Mouse (Mus musculus) left cerebral cortex, postnatal 25 days (tissue): ENCODE measurements around the gene Arid1b. TPM values are rescaled to one million over a fixed set of nuclear protein-coding genes. Genes with fewer than 3 reads are reported as not detected.
A peak's percentile ranks its signal among the peaks of the same experiment; 100 is the strongest.

Experiments used
- DNase-seq, 2 experiments: peaks; one replicate each; pipeline ENCODE4 v3.0.0; 2022; ENCODE audit warnings: low spot score in 2 of 2, mixed read lengths in 1 of 2
- intact Hi-C: fragments of 180-260 bp; cut with DNase I; formaldehyde crosslinking; loops from one replicate; pipeline ENCODE4 v1.15.1; 2025
- total RNA-seq, 2 experiments: library from RNA; stranded (reverse); gene quantifications; 2 replicates each; pipeline ENCODE4 v1.2.3; 2021

Gene Arid1b
- total RNA-seq, 2 experiments from 2014 or later, result 73.6 to 79.6 TPM

DNA sequence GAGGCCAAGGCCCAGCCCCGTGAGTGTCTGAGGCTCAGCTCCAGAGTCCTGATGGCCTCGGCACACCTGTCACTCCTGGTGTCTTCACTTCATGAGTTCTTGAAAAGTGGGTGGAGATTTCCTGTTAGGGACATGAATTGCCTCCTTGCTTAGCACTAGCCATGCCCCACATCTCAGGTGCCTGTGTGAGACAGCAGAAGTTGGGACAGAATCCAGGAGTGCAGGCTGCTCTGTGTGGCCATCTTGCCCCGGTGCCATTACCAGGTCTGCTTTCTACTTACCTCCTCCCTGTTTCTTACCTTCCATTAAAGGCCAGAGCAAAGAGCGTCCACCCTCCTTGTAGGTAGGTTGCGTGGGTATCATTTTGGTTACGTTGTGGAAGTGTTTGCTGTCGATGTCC lies 253.1 kb downstream of the Arid1b start:
- DNase-seq, result no peak
- intact Hi-C loops, result no loop called here

GRCm38 (mm10) chr17:5247737-5248136 lies 253.6 kb downstream of the Arid1b start:
- intact Hi-C loops, result no loop called here
- no peak for DNase-seq

DNA sequence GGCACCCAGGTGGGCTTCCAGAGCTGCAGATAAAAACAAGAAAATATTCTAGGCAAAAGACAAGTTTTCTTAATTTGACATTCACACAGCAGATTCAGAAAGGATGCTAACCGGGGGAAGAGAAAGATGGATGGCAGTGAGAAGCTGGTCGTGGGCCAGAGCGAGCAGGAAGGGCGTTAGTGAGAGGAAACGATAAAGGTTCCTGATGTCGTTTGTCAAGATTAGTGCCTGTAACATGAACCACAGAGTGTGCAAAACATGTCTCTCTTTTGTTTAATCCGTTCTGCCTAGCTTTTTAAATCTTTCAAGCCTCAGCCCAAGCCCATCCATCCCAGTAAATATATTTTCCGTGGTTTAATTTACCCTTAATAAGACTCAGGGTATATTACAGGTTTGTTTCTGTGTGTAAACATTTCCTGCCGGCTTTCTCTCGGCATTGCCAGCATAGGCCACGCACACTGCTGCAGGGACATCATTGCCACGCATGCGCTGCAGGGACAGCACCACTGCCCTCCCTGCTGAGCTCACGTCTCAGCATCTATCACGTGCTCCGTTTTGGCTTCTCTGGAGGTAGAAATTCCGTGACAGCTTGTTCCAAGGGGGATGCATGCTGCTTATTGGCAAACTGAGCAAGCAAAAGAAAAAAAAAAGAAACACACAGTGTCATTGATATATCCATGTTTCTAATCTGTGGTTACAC lies 255.0 kb downstream of the Arid1b start:
- DNase-seq, result peak; percentile 56 to 66
- intact Hi-C loops, result no loop called here

GRCm38 (mm10) chr17:5249681-5250180 lies 255.6 kb downstream of the Arid1b start:
- intact Hi-C loops, result loop anchor here (2.0 kb wide), 1 partner anchor 147 kb away; no protein-coding TSS in a partner anchor
- no peak for DNase-seq

DNA sequence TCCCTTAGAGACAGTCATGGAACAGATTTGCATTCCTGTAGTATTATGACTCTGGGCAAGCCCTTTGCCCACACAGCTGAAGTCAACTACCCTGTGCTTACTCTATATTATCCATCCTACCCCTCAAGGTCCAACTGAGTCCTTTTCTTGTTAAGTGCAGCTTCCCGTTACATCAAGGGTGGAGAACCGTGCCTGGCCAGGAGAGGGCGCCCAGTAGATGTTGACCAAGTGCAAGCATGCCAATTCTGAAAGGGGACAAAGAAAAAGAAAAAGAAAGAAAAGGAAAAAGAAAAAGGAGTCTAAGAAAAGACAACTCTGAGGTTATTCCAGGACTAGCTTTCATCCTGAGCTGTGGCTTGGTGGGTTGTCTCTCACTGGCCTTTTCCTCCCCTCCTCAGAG lies 258.3 kb downstream of the Arid1b start:
- intact Hi-C loops, result no loop called here
- peak; percentile 79 to 89 for DNase-seq

DNA sequence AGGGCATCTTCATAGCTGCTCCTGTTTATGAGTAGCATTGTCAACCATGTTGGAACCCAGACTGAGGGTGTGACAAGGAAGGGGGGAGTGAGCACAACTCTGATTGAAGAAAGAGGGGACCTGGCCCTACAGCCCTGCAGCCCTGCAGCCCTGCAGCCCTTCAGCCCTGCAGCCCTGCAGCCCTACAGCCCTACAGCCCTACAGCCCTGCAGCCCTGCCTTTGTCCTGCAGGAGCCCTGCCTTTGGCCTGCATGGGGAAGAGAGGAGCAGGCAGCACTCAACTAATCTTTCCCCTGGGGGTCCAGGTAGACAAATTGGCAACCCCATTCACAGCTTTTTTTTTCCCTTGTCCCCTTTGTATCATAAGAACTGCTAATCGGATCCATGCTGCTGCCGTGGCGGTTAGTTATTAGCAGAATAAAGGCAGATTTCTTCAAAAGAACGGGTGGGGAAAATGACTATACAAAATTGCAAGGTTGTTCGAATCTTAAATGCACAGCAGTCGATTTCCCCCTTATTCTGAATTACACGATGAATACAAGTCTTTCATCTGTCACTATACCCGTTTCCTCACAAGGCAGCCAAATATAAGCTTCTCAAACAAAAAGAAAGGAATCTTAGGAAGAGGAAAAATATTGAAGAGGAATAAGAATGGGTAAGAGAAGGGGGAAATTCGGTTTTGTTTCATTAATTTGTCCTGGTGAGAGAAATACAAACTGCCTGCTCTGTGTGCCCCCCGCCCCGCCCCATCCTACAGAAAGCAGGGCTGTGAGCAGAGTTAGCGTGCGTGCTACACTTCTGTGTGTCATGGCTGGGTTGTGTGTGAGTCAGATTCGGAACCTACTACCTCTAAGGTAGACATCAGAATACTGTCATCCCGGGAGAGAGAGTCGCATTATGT lies 260.8 kb downstream of the Arid1b start:
- intact Hi-C loops, result no loop called here
- no peak for DNase-seq

GRCm38 (mm10) chr17:5255618-5255933 lies 261.4 kb downstream of the Arid1b start:
- no peak for DNase-seq
- intact Hi-C loops, result no loop called here

- DNase-seq, result no peak
- intact Hi-C loops, result no loop called here
Observed at GRCm38 (mm10) chr17:5258978-5259377, 264.8 kb downstream of the Arid1b start.

GRCm38 (mm10) chr17:5261131-5261651 lies 267.1 kb downstream of the Arid1b start:
- intact Hi-C loops, result loop anchor here (2.0 kb wide), 2 partner anchors 16 to 26 kb away; no protein-coding TSS in a partner anchor

GRCm38 (mm10) chr17:5261874-5262605 lies 267.9 kb downstream of the Arid1b start:
- intact Hi-C loops, result loop anchor here (2.0 kb wide), 2 partner anchors 15 to 25 kb away; no protein-coding TSS in a partner anchor
- peak in 1 of 2 experiments; percentile 66 for DNase-seq

More at GRCm38 (mm10) chr17:5261131-5261651, 267.1 kb downstream of the Arid1b start:
- DNase-seq, result peak; percentile 45 to 88

DNA sequence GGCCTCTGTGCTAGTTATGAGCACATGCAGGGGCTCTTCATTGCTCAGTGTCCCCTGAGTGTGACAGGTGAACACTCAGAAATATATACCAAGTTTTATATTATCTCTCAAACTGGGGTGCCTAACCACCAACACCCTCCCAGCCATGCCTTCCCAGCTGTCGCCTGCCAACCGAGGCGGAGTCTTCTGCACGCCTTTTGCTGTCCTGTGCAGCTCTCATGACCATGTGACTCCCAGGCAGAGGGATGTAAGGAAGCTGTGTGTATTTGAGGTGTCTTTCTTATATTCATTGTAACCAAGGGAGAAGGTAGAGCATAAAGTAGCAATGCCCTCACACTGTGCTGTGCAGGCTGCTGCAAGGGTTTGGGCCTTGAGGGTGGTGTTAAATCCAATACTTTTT lies 268.7 kb downstream of the Arid1b start:
- intact Hi-C loops, result no loop called here
- DNase-seq, result no peak

DNA sequence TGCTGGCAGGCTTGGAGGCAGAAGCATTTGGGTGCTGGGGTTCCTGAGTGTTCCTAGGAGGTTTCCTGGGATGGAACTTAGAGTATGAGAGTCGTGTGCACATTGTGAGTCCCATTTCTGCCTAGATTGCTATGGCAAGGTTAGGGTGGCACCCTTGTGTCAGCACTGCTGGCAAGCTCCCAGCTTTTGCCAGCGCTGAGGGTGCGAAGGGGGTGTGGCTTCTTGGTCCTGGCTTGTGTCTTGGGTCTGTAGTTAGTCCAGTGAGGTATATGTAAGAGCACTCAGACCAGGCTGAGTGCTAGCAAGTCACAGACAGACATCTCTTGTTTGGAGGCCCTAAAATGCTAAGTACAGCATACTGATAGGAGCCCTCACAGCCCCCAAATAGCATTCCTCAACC lies 270.7 kb downstream of the Arid1b start:
- DNase-seq, result no peak
- intact Hi-C loops, result no loop called here

GRCm38 (mm10) chr17:5265615-5266014 lies 271.5 kb downstream of the Arid1b start:
- intact Hi-C loops, result no loop called here
- no peak for DNase-seq

DNA sequence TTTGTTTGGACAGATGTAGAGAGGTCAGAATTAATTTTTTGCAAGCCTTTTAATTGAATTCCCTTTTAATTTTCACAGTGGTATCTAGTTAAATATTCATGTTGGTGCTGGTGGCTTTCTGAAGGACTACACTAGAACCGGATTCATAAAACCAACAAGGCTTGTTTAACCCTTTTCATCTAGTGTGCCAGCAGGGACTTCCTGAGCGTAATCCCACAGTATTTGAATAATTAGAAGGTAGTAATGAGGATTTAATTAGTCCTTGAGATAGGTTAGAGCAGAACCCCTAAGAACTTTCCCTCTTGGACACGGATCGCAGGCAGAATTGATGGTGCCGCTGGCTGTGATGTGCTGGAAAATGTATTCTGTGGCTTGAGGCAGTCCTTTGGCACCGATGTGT lies 273.6 kb downstream of the Arid1b start:
- no peak for DNase-seq

DNA sequence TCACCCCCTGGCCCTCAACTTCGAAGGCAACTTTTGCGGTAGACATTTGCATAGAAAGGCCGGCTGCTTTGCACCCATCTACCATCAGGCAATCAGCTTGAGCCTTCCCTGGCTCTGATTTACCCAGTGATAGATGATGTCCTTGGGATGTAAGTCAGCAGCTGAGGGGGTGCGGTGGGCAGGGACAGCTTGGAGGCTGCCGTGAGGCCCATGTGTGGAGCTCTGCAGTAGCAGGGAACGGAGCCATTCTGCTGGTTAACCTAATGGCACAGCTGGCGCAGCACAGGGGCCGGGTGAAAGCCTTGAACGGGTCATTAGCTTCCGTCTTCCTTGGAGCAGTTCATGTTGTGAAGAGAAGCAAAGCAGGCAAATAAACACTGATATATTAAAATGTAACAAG lies 275.2 kb downstream of the Arid1b start:
- no peak for DNase-seq
- intact Hi-C loops, result no loop called here

More for the DNA sequence above, 273.6 kb downstream of the Arid1b start:
- intact Hi-C loops, result no loop called here

DNA sequence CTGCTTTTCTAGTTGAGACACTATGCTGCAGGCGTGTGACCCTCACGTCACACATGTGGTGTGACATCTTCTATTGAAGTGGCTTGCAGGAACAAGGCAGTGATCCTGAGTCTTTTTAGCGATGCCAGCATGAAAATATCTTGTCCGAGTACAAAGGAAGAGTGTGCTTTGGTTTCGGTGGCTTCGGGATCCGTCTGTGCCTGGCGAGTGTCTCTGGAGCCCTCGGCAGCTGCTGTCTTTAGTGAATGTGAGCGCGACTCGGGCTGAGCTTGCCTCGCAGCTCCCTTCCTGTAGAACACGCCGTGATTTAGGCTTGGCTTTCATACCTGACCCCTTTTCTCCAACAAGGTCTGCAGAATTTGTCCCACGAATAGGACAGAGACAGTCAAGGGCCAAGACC lies 275.6 kb downstream of the Arid1b start:
- intact Hi-C loops, result no loop called here
- no peak for DNase-seq

- intact Hi-C loops, result no loop called here
- no peak for DNase-seq
Observed at GRCm38 (mm10) chr17:5270823-5271222, 276.7 kb downstream of the Arid1b start.

DNA sequence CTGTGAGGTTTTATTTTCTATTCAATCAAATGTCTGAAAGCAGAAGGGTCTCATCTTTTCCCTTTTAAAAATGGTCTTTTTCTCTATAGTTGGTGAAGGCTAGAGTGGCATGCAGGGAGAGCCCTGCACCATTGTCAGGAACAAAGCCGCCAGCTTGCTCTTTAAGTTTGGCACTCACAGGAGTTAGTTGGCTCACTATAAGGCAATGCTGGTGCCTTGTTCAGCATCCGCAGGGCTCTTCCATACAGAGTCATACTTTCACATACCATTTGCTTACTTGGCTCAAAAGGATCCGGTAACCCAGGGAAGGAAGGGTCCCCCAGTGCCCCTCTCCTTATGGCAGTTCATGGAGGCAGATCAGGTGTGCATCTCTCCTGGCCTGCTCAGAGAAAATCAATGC lies 279.0 kb downstream of the Arid1b start:
- intact Hi-C loops, result no loop called here
- no peak for DNase-seq

GRCm38 (mm10) chr17:5273685-5274084 lies 279.6 kb downstream of the Arid1b start:
- peak in 1 of 2 experiments; percentile 87 for DNase-seq
- intact Hi-C loops, result no loop called here

GRCm38 (mm10) chr17:5274429-5274828 lies 280.3 kb downstream of the Arid1b start:
- intact Hi-C loops, result no loop called here

More at GRCm38 (mm10) chr17:5274429-5274828, 280.3 kb downstream of the Arid1b start:
- DNase-seq, result peak in 1 of 2 experiments; percentile 59
